Mouse (Mus musculus) bone marrow macrophage, adult 2 months (primary cell): ENCODE measurements around the gene Ms4a18.

ENCODE experiments used
- CTCF ChIP-seq: IDR thresholded peaks from 2 replicates; pipeline ENCODE4 v1.5.1; 2012; ENCODE audit warnings: low read depth, mild to moderate bottlenecking, low read length, moderate library complexity
- POLR2A ChIP-seq: IDR thresholded peaks from 2 replicates; pipeline ENCODE4 v1.6.1; 2012; ENCODE audit warnings: mild to moderate bottlenecking, low read depth, low read length, borderline replicate concordance

DNA sequence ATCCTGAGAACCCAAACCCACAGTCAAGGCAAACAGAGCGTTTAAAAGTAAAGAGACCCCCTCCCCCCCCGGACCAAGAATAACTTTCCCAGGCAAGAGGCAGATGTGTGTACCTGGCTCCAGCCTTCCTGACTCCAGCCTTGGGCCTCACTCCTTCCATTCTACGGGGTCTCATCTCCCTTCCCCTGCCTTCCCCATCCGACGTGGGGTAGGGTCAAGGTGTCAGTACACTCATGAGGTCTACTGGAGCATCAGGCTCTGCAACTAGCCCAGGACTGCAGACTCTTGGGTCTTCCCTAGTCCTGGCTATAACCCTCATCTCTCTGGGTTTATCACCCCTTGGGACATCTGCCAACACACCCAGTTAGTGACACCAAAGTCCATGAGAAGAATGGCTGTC lies 37.6 kb downstream of the Ms4a18 start:
- TF ChIP-seq POLR2A (no peak), CTCF (no peak)
